Mouse (Mus musculus) small intestine, adult 2 months (tissue): ENCODE data around the gene Garnl3.

Experiments
- CTCF ChIP-seq: fragments of 200-500 bp; IDR thresholded peaks from 2 replicates; pipeline ENCODE4 v1.5.1; 2012; ENCODE audit warnings: low read depth, mild to moderate bottlenecking, control low read depth, inconsistent platforms, low read length, moderate library complexity, mixed read lengths; ENCODE audit not compliant: insufficient replicate concordance, insufficient read length; ENCODE audit errors: extremely low read depth
- POLR2A ChIP-seq: fragments of 200-500 bp; IDR thresholded peaks from 2 replicates; pipeline ENCODE4 v1.6.1; 2012; ENCODE audit warnings: low read depth, mild to moderate bottlenecking, control low read depth, inconsistent platforms, low read length, moderate library complexity

DNA sequence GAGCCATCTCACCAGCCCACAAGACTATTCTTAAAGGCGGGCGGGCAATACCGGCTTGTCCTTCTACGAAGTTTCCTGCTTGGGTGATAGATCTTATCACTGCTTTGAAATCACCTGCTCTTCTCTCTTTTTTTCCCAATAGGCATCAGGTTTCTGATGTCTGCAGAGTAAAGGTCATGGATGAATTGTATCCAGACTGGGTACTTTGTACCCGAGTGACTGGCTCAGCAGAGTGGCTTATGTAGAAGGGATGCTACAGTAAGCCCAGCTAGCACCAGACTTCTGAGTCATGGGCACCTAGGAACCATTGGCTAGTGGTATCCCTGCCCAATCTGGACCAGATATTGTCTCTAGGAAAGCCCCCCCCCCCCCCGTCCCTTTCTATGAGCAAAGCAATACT is 147.8 kb downstream of the Garnl3 start:
- TF ChIP-seq CTCF (no peak), POLR2A (no peak)
